Mouse (Mus musculus): Measurements from ENCODE around the gene Carm1. TPM values are rescaled to one million over a fixed set of nuclear protein-coding genes. Genes with fewer than 3 reads are reported as not detected.

The Carm1 gene
- polyA plus RNA-seq, 1 experiment, result 63.4 TPM

- no peaks in the 10 kb centered on the region for H3K27me3 ChIP-seq (ENCODE audit: control insufficient read depth, insufficient read depth, low read length)
- H3K4me3 ChIP-seq (ENCODE audit: low read depth, low read length), result no peak overlapping the region
- 0 out of 2 replicates have a peak overlapping the region, but pooled peaks have one; percentile 11 for H3K27ac ChIP-seq (ENCODE audit: insufficient read depth, low read depth, low read length)
Observed at GRCm38 (mm10) chr9:21525142-21525936, 21.4 kb upstream of the Carm1 start.

GRCm38 (mm10) chr9:21525937-21526633 lies 20.6 kb upstream of the Carm1 start, which contains the start of gene AB124611:
Gene AB124611 (plus strand): TSS chr9:21526176.
- TF ChIP-seq POLR2A (IDR thresholded peaks at IDR 0.05; ENCODE audit: low read depth, low read length), result no peak
- TF ChIP-seq CTCF (IDR thresholded peaks at IDR 0.05; ENCODE audit: extremely low read depth, insufficient read length, insufficient replicate concordance, low read depth, low read length), result no peak
- 0 out of 2 replicates have a peak within 1 kb of the TSS, but pooled peaks have one; percentile 11 for H3K27ac ChIP-seq (ENCODE audit: insufficient read depth, low read depth, low read length)
- 51% methylated on average over 14 of the region's 14 CpGs for WGBS

More at GRCm38 (mm10) chr9:21525142-21525936, 21.4 kb upstream of the Carm1 start:
- Histone ChIP-seq H3K4me1 (ENCODE audit: control insufficient read depth, insufficient read depth, insufficient read length, low read length) (no peaks in the 10 kb centered on the region), H3K36me3 (ENCODE audit: control insufficient read depth, insufficient read depth, low read length) (no peaks in the 10 kb centered on the region)
- 72% methylated on average over 7 of the region's 7 CpGs for WGBS
- TF ChIP-seq POLR2A (IDR thresholded peaks at IDR 0.05; ENCODE audit: low read depth, low read length) (no peak), CTCF (IDR thresholded peaks at IDR 0.05; ENCODE audit: extremely low read depth, insufficient read length, insufficient replicate concordance, low read depth, low read length) (no peak)

GRCm38 (mm10) chr9:21526634-21526944 lies 20.1 kb upstream of the Carm1 start:
- no peaks in the 10 kb centered on the region for H3K4me1 ChIP-seq (ENCODE audit: control insufficient read depth, insufficient read depth, insufficient read length, low read length)
- H3K4me3 ChIP-seq (ENCODE audit: low read depth, low read length), result 0 out of 2 replicates have a peak overlapping the region, but pooled peaks have one; percentile 26
- no peak overlapping the region for H3K27ac ChIP-seq (ENCODE audit: insufficient read depth, low read depth, low read length)
- no peaks in the 10 kb centered on the region for H3K27me3 ChIP-seq (ENCODE audit: control insufficient read depth, insufficient read depth, low read length)
- H3K36me3 ChIP-seq (ENCODE audit: control insufficient read depth, insufficient read depth, low read length), result no peaks in the 10 kb centered on the region
- 64% methylated on average over 3 of the region's 3 CpGs for WGBS
- TF ChIP-seq CTCF (IDR thresholded peaks at IDR 0.05; ENCODE audit: extremely low read depth, insufficient read length, insufficient replicate concordance, low read depth, low read length) (no peak), POLR2A (IDR thresholded peaks at IDR 0.05; ENCODE audit: low read depth, low read length) (no peak)

More at GRCm38 (mm10) chr9:21525937-21526633, 20.6 kb upstream of the Carm1 start, which contains the start of gene AB124611:
- Histone ChIP-seq H3K4me1 (ENCODE audit: control insufficient read depth, insufficient read depth, insufficient read length, low read length) (no peaks in the 10 kb centered on the region), H3K4me3 (ENCODE audit: low read depth, low read length) (peak within 1 kb of the TSS; percentile 26), H3K36me3 (ENCODE audit: control insufficient read depth, insufficient read depth, low read length) (no peaks in the 10 kb centered on the region), H3K27me3 (ENCODE audit: control insufficient read depth, insufficient read depth, low read length) (no peaks in the 10 kb centered on the region)

- Histone ChIP-seq H3K27me3 (ENCODE audit: control insufficient read depth, insufficient read depth, low read length) (no peaks in the 10 kb centered on the region), H3K4me1 (ENCODE audit: control insufficient read depth, insufficient read depth, insufficient read length, low read length) (no peaks in the 10 kb centered on the region), H3K36me3 (ENCODE audit: control insufficient read depth, insufficient read depth, low read length) (no peaks in the 10 kb centered on the region), H3K27ac (ENCODE audit: insufficient read depth, low read depth, low read length) (no peak overlapping the region), H3K4me3 (ENCODE audit: low read depth, low read length) (no peak overlapping the region)
- TF ChIP-seq CTCF (IDR thresholded peaks at IDR 0.05; ENCODE audit: extremely low read depth, insufficient read length, insufficient replicate concordance, low read depth, low read length), result no peak
- no peak for TF ChIP-seq POLR2A (IDR thresholded peaks at IDR 0.05; ENCODE audit: low read depth, low read length)
- 90% methylated on average over 2 of the region's 2 CpGs for WGBS
Observed at GRCm38 (mm10) chr9:21527100-21527801, 19.4 kb upstream of the Carm1 start.

- TF ChIP-seq CTCF (IDR thresholded peaks at IDR 0.05; ENCODE audit: extremely low read depth, insufficient read length, insufficient replicate concordance, low read depth, low read length) (no peak), POLR2A (IDR thresholded peaks at IDR 0.05; ENCODE audit: low read depth, low read length) (no peak)
- Histone ChIP-seq H3K4me1 (ENCODE audit: control insufficient read depth, insufficient read depth, insufficient read length, low read length) (no peaks in the 10 kb centered on the region), H3K27me3 (ENCODE audit: control insufficient read depth, insufficient read depth, low read length) (no peaks in the 10 kb centered on the region), H3K4me3 (ENCODE audit: low read depth, low read length) (no peak overlapping the region), H3K27ac (ENCODE audit: insufficient read depth, low read depth, low read length) (no peak overlapping the region), H3K36me3 (ENCODE audit: control insufficient read depth, insufficient read depth, low read length) (no peaks in the 10 kb centered on the region)
- 74% methylated on average over 1 of the region's 1 CpGs for WGBS
Observed at GRCm38 (mm10) chr9:21527917-21528324, 18.8 kb upstream of the Carm1 start.

GRCm38 (mm10) chr9:21536501-21536900 lies 10.2 kb upstream of the Carm1 start:
- no peaks in the 10 kb centered on the region for H3K36me3 ChIP-seq (ENCODE audit: control insufficient read depth, insufficient read depth, low read length)
- no peak overlapping the region for H3K4me3 ChIP-seq (ENCODE audit: low read depth, low read length)
- no peaks in the 10 kb centered on the region for H3K27me3 ChIP-seq (ENCODE audit: control insufficient read depth, insufficient read depth, low read length)
- H3K27ac ChIP-seq (ENCODE audit: insufficient read depth, low read depth, low read length), result no peak overlapping the region
- H3K4me1 ChIP-seq (ENCODE audit: control insufficient read depth, insufficient read depth, insufficient read length, low read length), result peaks cover 9% of the 10 kb centered on the region; the same call in 1 of the 2 replicates
- TF ChIP-seq POLR2A (IDR thresholded peaks at IDR 0.05; ENCODE audit: low read depth, low read length), result no peak
- no peak for TF ChIP-seq CTCF (IDR thresholded peaks at IDR 0.05; ENCODE audit: extremely low read depth, insufficient read length, insufficient replicate concordance, low read depth, low read length)
- WGBS, result 91% methylated on average over 14 of the region's 14 CpGs
